Mouse (Mus musculus) gastrocnemius, adult 8-10 months (tissue): Measurements from ENCODE around the gene Kif27. TPM values are rescaled to one million over a fixed set of nuclear protein-coding genes. Genes with fewer than 3 reads are reported as not detected.

ENCODE experiments used
- DNase-seq, 2 experiments: peaks; one replicate each; pipeline ENCODE4 v3.0.0; 2022; ENCODE audit warnings: low spot score in 2 of 2
- total RNA-seq, 4 experiments: library from RNA; stranded (reverse); gene quantifications; 2 replicates each; pipeline ENCODE4 v1.2.4; 2022

Gene Kif27
- total RNA-seq, 4 experiments from 2014 or later: 0.05 to 0.15 TPM; not detected in 2

DNA sequence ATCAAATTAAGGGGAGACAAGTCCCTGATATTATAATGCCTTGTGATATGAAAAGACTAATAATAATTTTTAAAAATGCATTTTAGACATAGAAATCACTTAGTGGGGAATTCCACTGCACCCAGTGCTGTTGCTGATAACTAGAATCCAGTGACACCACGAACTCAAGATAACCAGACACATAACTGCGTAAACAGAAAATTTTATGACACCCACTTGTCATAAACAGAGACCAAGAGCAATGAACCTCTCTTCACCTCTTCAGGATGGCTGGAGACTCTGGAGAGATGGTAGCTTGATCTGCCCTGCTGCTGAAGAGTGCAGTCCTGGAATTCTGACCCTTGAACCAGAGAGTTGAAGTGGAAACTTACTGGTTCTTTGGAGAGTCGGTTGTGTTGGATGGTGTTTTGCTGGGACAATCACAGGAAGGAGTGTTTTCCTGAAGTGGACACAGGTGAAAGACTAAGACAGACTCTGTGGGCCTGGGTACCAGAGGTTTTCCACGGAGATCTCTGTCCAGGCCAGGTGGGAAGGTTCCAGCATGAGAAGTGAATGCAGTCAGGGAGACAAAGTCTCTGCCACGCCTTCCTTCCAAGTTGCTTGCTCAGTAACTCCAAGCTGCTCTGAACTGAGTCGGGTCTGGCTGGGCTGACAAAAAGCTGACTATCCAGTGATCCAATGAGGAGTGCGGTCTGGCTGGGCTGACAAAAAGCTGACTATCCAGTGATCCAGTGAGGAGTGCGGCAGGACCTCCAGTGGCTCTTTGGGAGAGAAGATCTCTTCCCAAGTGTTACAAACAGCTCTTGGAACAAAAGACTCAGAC is 5.6 kb upstream of the Kif27 start:
- DNase-seq: no peak

GRCm38 (mm10) chr13:58359304-58359653 is 357 bp upstream of the Kif27 start:
- DNase-seq: no peak

DNA sequence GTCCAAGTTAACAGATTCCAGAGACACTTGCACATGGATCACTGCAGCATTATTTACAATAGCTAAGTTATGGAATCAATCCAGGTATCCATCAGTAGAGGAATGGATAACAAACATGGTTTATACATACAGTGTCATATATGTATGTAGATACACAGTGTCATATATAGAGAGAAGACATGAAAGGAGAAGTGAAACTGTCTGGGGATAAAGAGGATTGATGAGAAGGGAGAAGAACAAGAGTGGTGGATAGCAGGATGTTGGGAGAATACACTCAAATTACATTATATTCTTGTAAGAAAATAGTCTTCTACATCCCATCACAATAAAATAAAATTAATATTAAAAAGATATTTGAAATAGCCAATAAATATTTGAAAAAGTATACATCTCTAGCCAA is 5.9 kb downstream of the Kif27 start:
- no peak for DNase-seq

- no peak for DNase-seq
Measured at GRCm38 (mm10) chr13:58350606-58351005, 8.3 kb downstream of the Kif27 start.

DNA sequence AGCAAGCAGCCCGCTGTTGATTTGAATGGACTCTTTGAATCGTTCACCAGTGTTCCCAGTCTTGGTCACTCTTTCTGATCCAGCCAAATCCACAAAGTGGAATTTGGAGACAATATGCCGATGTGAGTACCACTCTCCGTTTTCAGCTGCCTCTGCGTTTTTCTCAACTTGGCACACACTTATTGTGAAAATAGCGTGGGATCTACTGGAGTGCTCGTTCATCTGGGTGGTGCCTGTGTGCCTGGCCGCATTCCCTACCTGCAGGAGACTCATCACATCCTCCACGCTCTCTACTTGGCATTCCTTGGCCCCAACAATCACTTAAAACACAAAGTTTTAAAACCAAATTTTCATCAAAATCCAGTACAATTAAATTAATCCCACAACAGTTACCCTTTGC is 14.4 kb downstream of the Kif27 start:
- DNase-seq: no peak

- DNase-seq: no peak
Measured at GRCm38 (mm10) chr13:58337456-58337855, 21.5 kb downstream of the Kif27 start.

DNA sequence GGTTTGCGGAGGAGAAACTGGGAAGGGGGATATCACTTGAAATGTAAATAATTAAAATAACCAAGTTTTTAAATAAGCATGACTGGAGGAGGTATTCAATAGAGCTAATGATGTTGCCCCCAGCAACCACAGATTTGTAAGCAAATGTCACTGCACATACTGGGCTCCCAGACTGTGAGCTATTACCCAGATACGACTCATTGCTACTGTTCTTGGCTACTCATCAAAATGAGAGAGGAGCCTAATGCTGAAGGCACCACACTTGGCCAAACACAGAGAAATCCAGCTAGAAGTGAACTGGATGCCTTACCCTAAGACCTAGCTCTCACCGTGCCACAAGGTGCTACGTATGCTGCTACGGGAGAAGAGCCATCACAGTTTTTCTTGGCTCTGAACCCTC is 24.8 kb downstream of the Kif27 start:
- no peak for DNase-seq

DNA sequence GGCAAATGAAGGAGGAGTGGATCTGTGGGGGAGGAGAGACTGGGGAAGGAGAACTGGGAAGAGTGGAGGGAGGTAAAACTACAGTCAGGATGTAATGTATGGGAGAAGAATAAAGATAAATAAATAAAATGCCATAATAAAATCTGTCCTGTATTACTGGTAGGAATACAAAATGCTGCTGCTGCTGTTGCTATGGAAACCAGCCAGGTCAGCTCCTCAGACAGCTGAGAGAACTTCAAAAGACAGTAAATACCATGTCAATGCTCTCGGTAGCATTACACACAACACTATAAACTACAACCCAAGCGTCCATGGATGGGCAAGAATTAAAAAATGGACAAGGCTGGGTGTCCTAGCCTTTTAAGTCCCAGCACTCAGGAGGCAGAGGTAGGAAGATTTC is 41.2 kb downstream of the Kif27 start:
- DNase-seq: no peak

DNA sequence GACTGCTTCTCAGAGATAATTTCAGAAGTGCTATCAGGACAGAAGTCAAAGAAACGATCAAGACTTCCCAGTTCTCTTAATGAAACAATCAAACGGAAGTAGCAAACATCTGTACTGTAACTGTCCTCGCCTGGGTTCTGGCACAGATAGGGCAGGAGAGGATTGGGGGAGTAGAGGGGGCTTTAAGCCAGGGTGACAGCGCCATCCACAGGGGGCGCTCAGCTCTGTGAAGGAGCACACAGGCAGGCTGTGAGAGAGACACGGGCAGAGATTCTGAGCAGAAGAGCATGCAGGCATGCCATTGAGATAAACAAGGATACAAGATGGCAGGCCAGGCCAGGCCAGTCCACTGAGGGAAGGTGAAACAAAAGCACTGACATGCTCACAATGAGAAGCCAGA is 43.9 kb downstream of the Kif27 start:
- no peak for DNase-seq

GRCm38 (mm10) chr13:58313758-58314157 is 45.2 kb downstream of the Kif27 start:
- no peak for DNase-seq

DNA sequence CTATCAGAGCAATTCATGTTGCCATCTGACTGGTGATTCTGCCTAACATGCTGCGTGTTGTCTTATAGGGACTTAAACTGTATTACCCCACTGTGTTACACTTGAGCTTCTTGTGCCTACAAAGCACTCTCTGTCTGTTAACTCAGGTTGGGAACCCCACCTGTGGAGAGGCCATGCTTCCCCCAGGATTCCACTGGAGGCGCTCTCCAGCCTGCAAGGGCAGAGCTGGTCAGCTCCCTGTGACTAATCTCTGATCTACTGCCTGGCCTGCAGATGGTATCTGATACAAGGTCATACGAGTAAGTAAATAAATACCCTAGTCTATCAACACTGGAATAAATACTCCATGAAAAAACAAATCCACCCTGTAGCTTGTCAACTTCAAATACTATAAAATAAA is 47.6 kb downstream of the Kif27 start:
- DNase-seq: no peak

DNA sequence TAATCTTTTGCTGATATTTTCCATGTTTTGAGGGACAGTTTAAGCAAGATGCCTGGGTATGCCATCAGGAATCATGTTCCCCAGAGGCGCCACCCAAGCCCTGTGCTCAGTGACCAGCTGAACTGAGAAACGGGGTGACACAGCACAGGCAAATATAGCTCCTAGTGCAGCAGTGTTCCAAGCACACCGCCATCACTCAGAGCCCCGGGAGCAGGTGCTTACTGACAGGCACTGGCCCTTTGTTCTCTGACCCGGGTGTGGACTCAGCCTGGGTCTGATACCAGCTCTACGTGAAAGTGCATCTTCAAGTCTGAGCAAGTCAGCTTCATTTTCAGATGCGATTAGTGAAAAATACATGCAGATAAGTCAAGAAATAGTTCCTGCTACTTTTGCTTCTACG is 49.4 kb downstream of the Kif27 start:
- no peak for DNase-seq

DNA sequence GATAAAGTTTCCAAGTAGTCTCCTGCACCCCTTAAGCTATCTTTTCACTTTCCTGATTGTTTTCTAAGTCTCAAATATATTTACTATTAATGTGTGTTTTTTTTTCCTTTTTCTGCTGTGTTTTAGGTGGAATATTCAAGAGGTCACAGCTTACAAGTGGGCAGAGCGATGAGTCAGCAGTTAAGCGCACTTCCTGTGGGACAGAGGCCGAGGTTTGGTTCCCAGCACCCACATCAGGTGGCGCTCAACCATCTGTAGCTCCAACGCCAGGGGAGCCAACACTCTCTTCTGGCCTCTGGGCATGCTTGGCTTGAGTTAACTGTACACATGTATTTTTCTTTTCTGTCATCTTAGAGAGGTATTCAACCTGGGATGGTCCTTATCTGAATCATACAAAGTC is 51.5 kb downstream of the Kif27 start:
- DNase-seq: no peak

- no peak for DNase-seq
Measured at GRCm38 (mm10) chr13:58305230-58305629, 53.7 kb downstream of the Kif27 start.

DNA sequence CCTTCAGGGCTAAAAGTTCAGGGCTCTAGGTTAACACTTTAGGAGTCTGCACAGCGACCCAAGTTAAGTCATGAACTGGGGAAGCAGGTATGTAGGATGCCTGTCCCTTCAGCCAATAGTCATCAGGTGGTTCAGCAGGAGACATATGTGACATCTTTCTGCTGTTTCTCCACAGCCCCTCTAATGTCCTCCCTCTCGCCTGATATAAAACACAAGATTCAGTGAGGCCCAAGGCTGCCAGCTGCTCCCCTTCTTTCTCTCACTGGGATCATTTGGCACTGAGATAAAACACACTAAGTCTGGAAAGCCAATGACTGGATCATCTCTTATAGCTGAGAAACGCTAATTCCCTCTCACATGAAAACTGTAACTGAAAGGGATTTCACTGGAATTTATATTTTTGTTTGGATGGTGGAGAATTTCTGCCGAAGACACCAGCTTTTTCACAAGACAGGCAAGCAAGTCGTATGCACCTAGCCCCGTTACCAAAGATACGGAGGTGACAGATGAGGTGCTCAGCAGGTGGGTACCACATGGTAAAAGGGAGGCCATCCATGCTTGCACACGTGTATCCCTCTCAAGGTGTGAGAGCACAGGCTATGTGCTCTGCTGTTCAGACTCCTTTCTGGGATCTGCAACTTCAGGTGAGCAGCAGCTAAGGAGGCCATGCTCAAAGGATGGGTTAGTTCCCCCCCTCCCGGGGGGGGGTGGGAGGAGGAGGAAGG is 56.3 kb downstream of the Kif27 start:
- DNase-seq: no peak

GRCm38 (mm10) chr13:58301961-58302360 is 57.0 kb downstream of the Kif27 start:
- DNase-seq: no peak

GRCm38 (mm10) chr13:58298756-58299155 is 60.2 kb downstream of the Kif27 start:
- no peak for DNase-seq

DNA sequence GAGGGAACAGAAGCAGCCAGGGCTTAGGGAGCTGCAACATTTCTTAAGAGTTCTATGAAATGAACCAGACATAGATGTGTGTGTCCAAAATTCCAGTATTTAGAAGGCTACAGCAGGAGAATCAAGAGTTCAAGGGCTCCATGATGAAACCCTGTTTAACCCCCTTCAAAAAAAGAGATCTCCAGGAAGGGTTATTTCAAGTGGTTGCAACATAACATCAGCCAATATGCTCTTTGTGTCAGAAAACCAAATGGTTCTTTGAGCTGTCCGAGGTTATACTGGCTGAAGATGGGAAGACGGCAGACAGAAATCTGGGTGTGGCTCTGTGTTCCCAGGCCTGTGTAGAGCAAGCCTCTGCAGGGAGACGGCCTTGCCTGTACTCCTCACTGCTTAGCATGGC is 63.3 kb downstream of the Kif27 start:
- no peak for DNase-seq

DNA sequence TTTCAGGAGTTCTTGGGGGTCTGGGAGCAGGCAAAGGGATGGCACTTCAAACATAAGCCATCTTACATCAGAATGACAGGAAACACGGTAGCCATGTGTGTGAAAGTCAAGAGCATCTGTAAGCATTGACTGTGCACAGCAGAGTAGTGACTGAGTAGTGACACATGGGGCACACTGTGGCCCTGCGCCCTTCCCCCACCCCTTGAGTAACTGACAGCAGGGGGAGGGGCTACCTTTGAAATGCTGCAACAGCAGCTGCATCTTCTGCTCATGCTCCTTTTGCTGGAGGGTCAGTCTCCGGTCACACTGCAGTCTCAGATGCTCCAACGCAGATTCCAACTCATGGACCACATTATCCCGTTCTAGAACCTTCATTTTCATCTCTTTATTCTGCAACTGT is 66.1 kb downstream of the Kif27 start:
- DNase-seq: no peak

- no peak for DNase-seq
Measured at GRCm38 (mm10) chr13:58289308-58289707, 69.6 kb downstream of the Kif27 start.

GRCm38 (mm10) chr13:58287822-58288221 is 71.1 kb downstream of the Kif27 start:
- DNase-seq: peak; percentile 13 to 37

GRCm38 (mm10) chr13:58283466-58283865 is 75.5 kb downstream of the Kif27 start:
- DNase-seq: no peak

DNA sequence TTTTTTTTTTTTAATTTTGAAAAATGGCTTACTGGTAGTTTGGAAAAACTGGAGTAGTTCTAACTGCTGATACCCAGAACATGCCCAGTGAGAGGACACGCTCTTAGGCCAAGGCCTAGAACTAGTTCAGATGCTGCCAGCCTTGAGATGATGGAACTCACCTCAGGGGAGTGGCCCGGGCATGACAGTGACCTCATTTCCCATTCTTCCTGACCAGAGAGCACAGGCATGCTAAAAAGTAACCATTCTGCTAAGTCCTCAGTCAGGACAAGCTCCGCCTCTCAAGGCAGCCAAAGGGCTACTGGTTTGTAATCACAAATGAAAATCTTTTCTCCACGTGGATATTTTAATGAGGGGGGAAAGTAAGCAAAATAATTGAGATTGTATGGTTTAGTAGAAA is 77.0 kb downstream of the Kif27 start:
- no peak for DNase-seq
